Mouse (Mus musculus): ENCODE measurements around the gene Disp2. TPM values are rescaled to one million over a fixed set of nuclear protein-coding genes. Genes with fewer than 3 reads are reported as not detected.

Disp2 gene
- polyA plus RNA-seq, 1 experiment from 2014 or later = 0.19 TPM

DNA sequence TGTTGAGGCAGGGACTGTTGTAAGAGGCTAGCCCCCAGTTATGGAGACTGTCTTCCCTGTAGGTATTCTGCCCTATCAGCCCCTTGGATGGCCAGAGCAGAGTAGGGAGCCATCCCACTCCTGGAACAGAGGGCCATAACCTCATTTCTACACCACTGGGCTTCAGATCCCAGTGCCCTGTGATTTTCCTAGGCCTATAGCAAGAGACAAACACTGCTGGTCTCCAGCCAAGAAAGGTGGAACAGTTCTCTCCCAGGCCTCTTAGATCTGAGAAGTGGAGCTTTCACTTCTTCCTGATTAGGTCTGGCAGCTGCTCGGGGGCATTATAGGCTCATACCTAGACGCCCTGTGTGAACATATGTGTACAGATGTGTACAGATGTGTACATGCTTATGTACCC is 3.2 kb upstream of the Disp2 start:
- no peak overlapping the region for H3K4me3 ChIP-seq (ENCODE audit: low read depth, low read length)
- H3K9ac ChIP-seq (ENCODE audit: low read depth, low read length) = no peak overlapping the region
- H3K4me2 ChIP-seq (ENCODE audit: low read depth, low read length) = no peak overlapping the region
- WGBS (ENCODE audit: insufficient replicate concordance) = 53% methylated on average over 2 of the region's 2 CpGs
- peaks cover 16% of the 10 kb centered on the region; the same call in 1 of the 2 replicates for H3K27me3 ChIP-seq (ENCODE audit: control insufficient read depth, insufficient read depth, low read depth, low read length)
- no peaks in the 10 kb centered on the region for H3K36me3 ChIP-seq (ENCODE audit: control insufficient read depth, insufficient read depth)
- H3K9me3 ChIP-seq (replicated peaks; ENCODE audit: control insufficient read depth, low read length) = no peaks in the 10 kb centered on the region
- H3K27ac ChIP-seq (ENCODE audit: low read length) = no peak overlapping the region
- H3K4me1 ChIP-seq (ENCODE audit: control insufficient read depth, low read depth, low read length) = peaks cover 10% of the 10 kb centered on the region
- ATAC-seq (ENCODE audit: low read depth) = no peak

DNA sequence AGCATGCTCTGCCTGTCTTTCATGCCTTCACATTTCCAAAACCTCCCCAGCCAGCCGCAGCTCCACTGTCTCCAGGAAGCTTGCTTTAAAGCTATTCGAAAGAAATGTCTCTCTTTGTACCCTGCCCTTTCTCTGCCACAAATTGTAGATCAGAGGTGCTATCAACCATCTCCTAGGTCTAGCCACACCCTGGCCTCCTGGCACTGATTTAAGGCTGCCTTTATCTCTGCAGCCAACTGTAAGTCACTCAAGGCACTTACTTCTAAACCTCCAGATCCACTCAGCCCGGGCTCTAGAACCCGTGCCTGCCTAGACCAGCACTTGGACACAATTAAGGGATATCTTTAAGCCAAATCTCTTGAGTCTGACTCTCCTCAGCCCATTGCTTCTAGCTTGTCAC is 1.1 kb upstream of the Disp2 start:
- 34% methylated on average over 4 of the region's 4 CpGs for WGBS (ENCODE audit: insufficient replicate concordance)
- Histone ChIP-seq H3K9ac (ENCODE audit: low read depth, low read length) (no peak overlapping the region), H3K27ac (ENCODE audit: low read length) (no peak overlapping the region), H3K27me3 (ENCODE audit: control insufficient read depth, insufficient read depth, low read depth, low read length) (peaks cover 20% of the 10 kb centered on the region; the same call in 1 of the 2 replicates), H3K4me3 (ENCODE audit: low read depth, low read length) (no peak overlapping the region), H3K4me1 (ENCODE audit: control insufficient read depth, low read depth, low read length) (peaks cover 10% of the 10 kb centered on the region), H3K4me2 (ENCODE audit: low read depth, low read length) (no peak overlapping the region), H3K9me3 (replicated peaks; ENCODE audit: control insufficient read depth, low read length) (no peaks in the 10 kb centered on the region), H3K36me3 (ENCODE audit: control insufficient read depth, insufficient read depth) (no peaks in the 10 kb centered on the region)
- no peak for ATAC-seq (ENCODE audit: low read depth)

DNA sequence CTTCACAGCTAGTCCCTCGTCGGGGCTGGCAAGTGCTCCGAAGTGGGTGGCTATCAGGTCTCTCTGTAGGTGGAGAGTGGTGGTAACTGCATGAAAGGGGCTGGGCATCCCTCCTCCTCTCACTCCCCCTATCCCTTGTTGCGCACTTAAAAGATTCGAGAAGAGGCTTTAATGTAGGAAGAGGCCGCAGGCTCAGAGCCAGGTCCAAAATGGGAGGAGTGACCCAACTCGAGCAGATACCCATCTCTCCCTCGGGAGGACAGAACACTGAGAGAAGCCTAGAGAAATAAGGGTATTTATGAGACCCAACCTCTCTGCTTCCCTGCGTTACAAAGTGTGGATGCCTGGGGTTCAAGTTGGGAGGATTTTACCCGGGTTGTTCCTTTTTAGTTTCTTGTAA is 454 bp upstream of the Disp2 start:
- no peaks in the 10 kb centered on the region for H3K36me3 ChIP-seq (ENCODE audit: control insufficient read depth, insufficient read depth)
- no peaks in the 10 kb centered on the region for H3K9me3 ChIP-seq (replicated peaks; ENCODE audit: control insufficient read depth, low read length)
- peaks cover 10% of the 10 kb centered on the region for H3K4me1 ChIP-seq (ENCODE audit: control insufficient read depth, low read depth, low read length)
- peak overlapping the region; percentile 26 for H3K4me3 ChIP-seq (ENCODE audit: low read depth, low read length)
- peaks cover 20% of the 10 kb centered on the region; the same call in 1 of the 2 replicates for H3K27me3 ChIP-seq (ENCODE audit: control insufficient read depth, insufficient read depth, low read depth, low read length)
- H3K27ac ChIP-seq (ENCODE audit: low read length) = no peak overlapping the region
- 22% methylated on average over 10 of the region's 10 CpGs for whole genome bisulfite sequencing (ENCODE audit: insufficient replicate concordance)
- no peak for ATAC-seq (ENCODE audit: low read depth)
- no peak overlapping the region for H3K9ac ChIP-seq (ENCODE audit: low read depth, low read length)
- H3K4me2 ChIP-seq (ENCODE audit: low read depth, low read length) = peak overlapping the region; percentile 52

DNA sequence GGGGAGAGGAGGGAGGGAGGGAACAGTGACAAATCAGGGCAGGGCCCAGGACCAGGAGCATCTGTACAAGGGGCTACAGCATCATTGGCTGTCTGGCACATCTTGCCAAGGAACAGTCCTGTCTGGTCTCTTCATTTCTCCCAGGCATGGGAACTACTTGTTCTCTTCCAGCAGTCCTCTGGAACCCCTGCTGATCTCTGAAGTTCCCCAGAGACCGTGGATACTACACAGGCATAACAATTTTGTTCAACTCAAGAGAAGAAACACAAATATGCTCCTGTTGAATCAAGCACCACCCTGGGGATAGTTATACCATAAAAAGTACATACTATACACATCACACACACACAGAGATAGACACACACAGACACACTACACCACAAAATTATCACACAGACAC is 1.6 kb downstream of the Disp2 start:
- H3K4me3 ChIP-seq (ENCODE audit: low read depth, low read length) = no peak overlapping the region
- no peak for ATAC-seq (ENCODE audit: low read depth)
- peaks cover 10% of the 10 kb centered on the region for H3K4me1 ChIP-seq (ENCODE audit: control insufficient read depth, low read depth, low read length)
- no peak overlapping the region for H3K4me2 ChIP-seq (ENCODE audit: low read depth, low read length)
- H3K27me3 ChIP-seq (ENCODE audit: control insufficient read depth, insufficient read depth, low read depth, low read length) = peaks cover 20% of the 10 kb centered on the region; the same call in 1 of the 2 replicates
- WGBS (ENCODE audit: insufficient replicate concordance) = 27% methylated on average over 1 of the region's 1 CpGs
- no peak overlapping the region for H3K27ac ChIP-seq (ENCODE audit: low read length)
- no peaks in the 10 kb centered on the region for H3K9me3 ChIP-seq (replicated peaks; ENCODE audit: control insufficient read depth, low read length)
- H3K9ac ChIP-seq (ENCODE audit: low read depth, low read length) = no peak overlapping the region
- H3K36me3 ChIP-seq (ENCODE audit: control insufficient read depth, insufficient read depth) = no peaks in the 10 kb centered on the region

DNA sequence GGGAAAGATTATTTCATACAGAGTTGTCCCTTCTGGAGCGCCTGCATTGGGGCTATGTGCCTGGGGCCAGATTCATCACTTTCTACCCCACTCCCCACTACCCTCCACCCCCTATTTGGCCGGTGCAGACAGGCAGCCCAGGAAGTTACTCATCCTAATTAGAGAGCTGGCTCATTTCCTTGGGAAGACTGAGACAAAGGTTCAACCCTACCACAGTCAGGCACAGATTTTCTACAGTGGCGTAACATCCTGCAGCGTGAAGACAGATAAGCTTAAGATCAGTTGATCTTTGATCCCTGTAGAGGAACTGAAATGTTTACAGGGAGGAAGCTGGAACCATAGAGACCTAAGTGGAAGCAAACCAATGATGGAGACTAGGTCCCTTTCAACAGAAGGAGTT is 2.8 kb downstream of the Disp2 start:
- peaks cover 20% of the 10 kb centered on the region; the same call in 1 of the 2 replicates for H3K27me3 ChIP-seq (ENCODE audit: control insufficient read depth, insufficient read depth, low read depth, low read length)
- 34% methylated on average over 4 of the region's 4 CpGs for WGBS (ENCODE audit: insufficient replicate concordance)
- no peak for ATAC-seq (ENCODE audit: low read depth)
- no peak overlapping the region for H3K9ac ChIP-seq (ENCODE audit: low read depth, low read length)
- H3K4me1 ChIP-seq (ENCODE audit: control insufficient read depth, low read depth, low read length) = peaks cover 13% of the 10 kb centered on the region
- no peaks in the 10 kb centered on the region for H3K36me3 ChIP-seq (ENCODE audit: control insufficient read depth, insufficient read depth)
- no peak overlapping the region for H3K27ac ChIP-seq (ENCODE audit: low read length)
- H3K4me3 ChIP-seq (ENCODE audit: low read depth, low read length) = no peak overlapping the region
- H3K4me2 ChIP-seq (ENCODE audit: low read depth, low read length) = no peak overlapping the region
- no peaks in the 10 kb centered on the region for H3K9me3 ChIP-seq (replicated peaks; ENCODE audit: control insufficient read depth, low read length)

DNA sequence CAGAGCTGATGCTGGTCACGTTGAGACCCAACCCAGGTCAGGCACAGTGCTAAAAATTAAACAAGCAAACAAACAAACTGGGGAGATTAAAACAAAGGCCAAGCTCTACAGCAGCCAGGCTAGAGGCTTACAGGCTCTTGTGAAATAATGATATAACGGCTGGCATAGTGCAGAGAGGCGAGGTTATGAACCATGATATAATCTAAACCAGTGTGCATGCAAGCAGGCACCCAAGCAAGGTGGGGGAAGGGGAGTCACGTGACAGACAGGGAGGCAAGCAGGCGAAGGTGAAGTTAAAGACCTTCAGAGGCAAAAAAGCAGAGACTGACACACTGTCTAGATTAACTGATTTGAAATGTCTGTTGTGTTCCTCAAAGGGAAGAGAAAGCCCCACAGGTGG is 3.6 kb downstream of the Disp2 start:
- Histone ChIP-seq H3K4me3 (ENCODE audit: low read depth, low read length) (no peak overlapping the region), H3K9ac (ENCODE audit: low read depth, low read length) (no peak overlapping the region), H3K4me1 (ENCODE audit: control insufficient read depth, low read depth, low read length) (peaks cover 13% of the 10 kb centered on the region), H3K27me3 (ENCODE audit: control insufficient read depth, insufficient read depth, low read depth, low read length) (peaks cover 20% of the 10 kb centered on the region; the same call in 1 of the 2 replicates), H3K9me3 (replicated peaks; ENCODE audit: control insufficient read depth, low read length) (no peaks in the 10 kb centered on the region), H3K36me3 (ENCODE audit: control insufficient read depth, insufficient read depth) (no peaks in the 10 kb centered on the region), H3K27ac (ENCODE audit: low read length) (no peak overlapping the region), H3K4me2 (ENCODE audit: low read depth, low read length) (no peak overlapping the region)
- ATAC-seq (ENCODE audit: low read depth) = no peak
- WGBS (ENCODE audit: insufficient replicate concordance) = 28% methylated on average over 5 of the region's 5 CpGs

DNA sequence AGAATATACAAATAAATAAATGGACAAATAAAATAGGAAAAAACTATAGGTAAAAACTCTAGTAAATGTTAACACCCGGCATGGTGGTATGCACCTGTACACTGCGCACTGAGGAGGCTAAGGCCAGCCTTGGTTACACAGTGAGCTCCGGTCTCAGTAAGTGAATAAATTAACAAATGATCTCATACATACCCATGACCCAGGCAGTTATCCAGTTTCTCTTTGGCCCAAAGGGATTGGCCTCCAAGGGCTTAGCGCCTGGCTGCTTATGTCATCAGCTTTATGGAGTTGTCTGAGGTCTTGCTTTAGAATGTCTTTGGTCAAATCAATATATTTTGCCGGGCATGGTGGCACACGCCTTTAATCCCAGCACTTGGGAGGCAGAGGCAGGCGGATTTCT is 4.1 kb downstream of the Disp2 start:
- H3K4me2 ChIP-seq (ENCODE audit: low read depth, low read length) = no peak overlapping the region
- WGBS (ENCODE audit: insufficient replicate concordance) = 77% methylated on average over 7 of the region's 7 CpGs
- H3K4me1 ChIP-seq (ENCODE audit: control insufficient read depth, low read depth, low read length) = peaks cover 13% of the 10 kb centered on the region
- no peak for ATAC-seq (ENCODE audit: low read depth)
- H3K27ac ChIP-seq (ENCODE audit: low read length) = no peak overlapping the region
- no peak overlapping the region for H3K4me3 ChIP-seq (ENCODE audit: low read depth, low read length)
- H3K36me3 ChIP-seq (ENCODE audit: control insufficient read depth, insufficient read depth) = no peaks in the 10 kb centered on the region
- no peaks in the 10 kb centered on the region for H3K9me3 ChIP-seq (replicated peaks; ENCODE audit: control insufficient read depth, low read length)
- no peak overlapping the region for H3K9ac ChIP-seq (ENCODE audit: low read depth, low read length)
- H3K27me3 ChIP-seq (ENCODE audit: control insufficient read depth, insufficient read depth, low read depth, low read length) = peaks cover 16% of the 10 kb centered on the region; the same call in 1 of the 2 replicates

DNA sequence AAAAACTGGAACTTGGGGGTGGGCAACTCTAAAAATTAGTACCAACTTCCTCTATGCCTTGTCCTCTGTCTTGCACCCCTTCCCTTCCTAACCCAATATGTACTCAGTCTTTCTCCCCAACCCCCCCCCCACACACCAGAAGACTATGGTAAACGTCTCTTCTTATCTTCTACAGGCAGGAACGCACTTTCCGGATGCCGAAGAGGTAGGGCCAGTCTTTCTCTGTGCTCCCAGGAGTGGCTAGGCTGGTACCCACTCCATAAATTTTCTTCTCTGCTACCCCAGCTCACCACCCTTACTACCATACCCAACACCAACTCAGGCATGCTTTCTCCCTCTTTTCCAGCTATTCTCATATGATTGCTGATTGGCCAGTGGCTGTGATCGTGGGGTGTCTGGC is 7.0 kb downstream of the Disp2 start:
- H3K27ac ChIP-seq (ENCODE audit: low read length) = no peak overlapping the region
- H3K9ac ChIP-seq (ENCODE audit: low read depth, low read length) = no peak overlapping the region
- WGBS (ENCODE audit: insufficient replicate concordance) = 24% methylated on average over 5 of the region's 5 CpGs
- no peaks in the 10 kb centered on the region for H3K9me3 ChIP-seq (replicated peaks; ENCODE audit: control insufficient read depth, low read length)
- ATAC-seq (ENCODE audit: low read depth) = no peak
- H3K36me3 ChIP-seq (ENCODE audit: control insufficient read depth, insufficient read depth) = no peaks in the 10 kb centered on the region
- no peak overlapping the region for H3K4me3 ChIP-seq (ENCODE audit: low read depth, low read length)
- H3K27me3 ChIP-seq (ENCODE audit: control insufficient read depth, insufficient read depth, low read depth, low read length) = peaks cover 4% of the 10 kb centered on the region; the same call in 1 of the 2 replicates
- H3K4me2 ChIP-seq (ENCODE audit: low read depth, low read length) = no peak overlapping the region
- peaks cover 13% of the 10 kb centered on the region; the same call in 1 of the 2 replicates for H3K4me1 ChIP-seq (ENCODE audit: control insufficient read depth, low read depth, low read length)

DNA sequence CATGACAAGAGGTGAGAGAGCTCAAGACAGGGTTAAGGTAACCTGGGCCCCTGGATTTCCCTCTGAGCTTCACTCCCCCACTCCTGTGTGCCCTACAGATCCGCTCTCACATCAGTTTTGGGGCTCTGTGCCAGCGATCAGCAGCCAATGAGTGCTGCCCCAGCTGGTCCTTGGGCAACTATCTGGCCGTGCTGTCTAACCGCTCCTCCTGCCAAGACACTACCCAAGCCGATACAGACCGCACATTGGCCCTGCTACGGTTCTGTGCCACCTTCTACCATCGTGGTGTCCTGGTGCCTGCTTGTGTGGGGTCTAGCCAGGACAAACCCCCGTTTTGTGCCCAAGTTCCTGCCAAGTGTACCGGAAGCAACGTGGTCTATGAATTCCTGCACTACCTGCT is 10.0 kb downstream of the Disp2 start:
- Histone ChIP-seq H3K27me3 (ENCODE audit: control insufficient read depth, insufficient read depth, low read depth, low read length) (no peaks in the 10 kb centered on the region), H3K4me1 (ENCODE audit: control insufficient read depth, low read depth, low read length) (peaks cover 13% of the 10 kb centered on the region; the same call in 1 of the 2 replicates), H3K36me3 (ENCODE audit: control insufficient read depth, insufficient read depth) (no peaks in the 10 kb centered on the region), H3K9me3 (replicated peaks; ENCODE audit: control insufficient read depth, low read length) (no peaks in the 10 kb centered on the region), H3K27ac (ENCODE audit: low read length) (no peak overlapping the region), H3K9ac (ENCODE audit: low read depth, low read length) (no peak overlapping the region), H3K4me3 (ENCODE audit: low read depth, low read length) (no peak overlapping the region), H3K4me2 (ENCODE audit: low read depth, low read length) (no peak overlapping the region)
- ATAC-seq (ENCODE audit: low read depth) = no peak
- 85% methylated on average over 11 of the region's 11 CpGs for WGBS (ENCODE audit: insufficient replicate concordance)

All from liver, embryonic 16.5 days (tissue).